Comparison of ENCODE assay signal across 8 mouse cellular contexts in genomic region chr12:27338116-27338515, GRCm38 (mm10). TPM values are rescaled to one million over a fixed set of nuclear protein-coding genes. Genes with fewer than 3 reads are reported as not detected.
A peak's percentile ranks its signal among the peaks of the same experiment; 100 is the strongest.
DNase-seq lines count a peak whose midpoint lies in the region; ATAC-seq lines count a peak whose summit lies in the region.

No protein-coding gene starts in this region.

- H3K4me2 ChIP-seq in neural tube, embryonic 11.5 days (ENCODE audit: low read depth): peak overlapping the region; percentile 46
- H3K4me2 ChIP-seq in limb, embryonic 11.5 days (ENCODE audit: low read depth, severe bottlenecking): peak overlapping the region; percentile 64
- peak overlapping the region; percentile 94 for H3K4me2 ChIP-seq in stomach, embryonic 16.5 days (ENCODE audit: low read depth, low read length)

- peak overlapping the region; percentile 51; the same call in 1 of the 2 replicates for H3K27ac ChIP-seq in neural tube, embryonic 11.5 days (ENCODE audit: low read depth, low read length)
- H3K27ac ChIP-seq in limb, embryonic 11.5 days (replicated peaks; ENCODE audit: low read depth, low read length): no peak overlapping the region
- no peak overlapping the region for H3K27ac ChIP-seq in stomach, embryonic 16.5 days (ENCODE audit: low read length)

- DNase-seq in cerebellum, postnatal 10 days: peak; percentile 32 to 39
- no peak for DNase-seq in cerebellum, adult 9-10 months
- DNase-seq in neural tube, embryonic 11.5 days (ENCODE audit: low spot score): no peak
- no peak for DNase-seq in neural tube, embryonic 10.5 days (ENCODE audit: extremely low spot score, low spot score)
- peak; percentile 38 for DNase-seq in limb, embryonic 11.5 days (ENCODE audit: low spot score)
- no peak for DNase-seq in kidney, adult 8-10 months
- DNase-seq in urinary bladder, adult 2 months (ENCODE audit: low spot score): no peak

- WGBS in neural tube, embryonic 11.5 days: 4% methylated on average over 12 of the region's 12 CpGs
- WGBS in limb, embryonic 11.5 days: 4% methylated on average over 12 of the region's 12 CpGs
- 14% methylated on average over 12 of the region's 12 CpGs for WGBS in stomach, embryonic 16.5 days

- H3K9ac ChIP-seq in neural tube, embryonic 11.5 days (ENCODE audit: low read length): peak overlapping the region; percentile 99
- H3K9ac ChIP-seq in limb, embryonic 11.5 days (ENCODE audit: low read length): peak overlapping the region; percentile 99
- no peak overlapping the region for H3K9ac ChIP-seq in stomach, embryonic 16.5 days (ENCODE audit: low read length)

- H3K36me3 ChIP-seq in neural tube, embryonic 11.5 days (ENCODE audit: control insufficient read depth, insufficient read depth, low read length): peaks cover 2% of the 10 kb centered on the region; the same call in 1 of the 2 replicates
- H3K36me3 ChIP-seq in limb, embryonic 11.5 days (ENCODE audit: control insufficient read depth, insufficient read depth, low read length): peaks cover 2% of the 10 kb centered on the region; the same call in 1 of the 2 replicates
- no peaks in the 10 kb centered on the region for H3K36me3 ChIP-seq in stomach, embryonic 16.5 days (ENCODE audit: control insufficient read depth, insufficient read depth, low read length)

- H3K27me3 ChIP-seq in neural tube, embryonic 11.5 days (ENCODE audit: control insufficient read depth, insufficient read depth, low read length): no peaks in the 10 kb centered on the region
- H3K27me3 ChIP-seq in limb, embryonic 11.5 days (ENCODE audit: control insufficient read depth, insufficient read depth, low read length): no peaks in the 10 kb centered on the region
- H3K27me3 ChIP-seq in stomach, embryonic 16.5 days (ENCODE audit: control insufficient read depth, insufficient read depth, low read length): no peaks in the 10 kb centered on the region

- no peaks in the 10 kb centered on the region for H3K9me3 ChIP-seq in neural tube, embryonic 11.5 days (ENCODE audit: control insufficient read depth, low read length)
- H3K9me3 ChIP-seq in limb, embryonic 11.5 days (ENCODE audit: control insufficient read depth, low read length): no peaks in the 10 kb centered on the region
- H3K9me3 ChIP-seq in stomach, embryonic 16.5 days (replicated peaks; ENCODE audit: control insufficient read depth, low read length): no peaks in the 10 kb centered on the region

- H3K4me3 ChIP-seq in neural tube, embryonic 11.5 days (ENCODE audit: low read depth, low read length): peak overlapping the region; percentile 99
- peak overlapping the region; percentile 96 for H3K4me3 ChIP-seq in limb, embryonic 11.5 days (ENCODE audit: low read depth, low read length)
- H3K4me3 ChIP-seq in stomach, embryonic 16.5 days (replicated peaks; ENCODE audit: low read length): peak overlapping the region; percentile 75

- ATAC-seq in neural tube, embryonic 11.5 days (ENCODE audit: insufficient read depth, low FRiP score, low TSS enrichment): no peak
- no peak for ATAC-seq in limb, embryonic 11.5 days (ENCODE audit: insufficient number of reproducible peaks, low FRiP score, low TSS enrichment, low read depth)
- no peak for ATAC-seq in stomach, embryonic 16.5 days (ENCODE audit: insufficient read depth, low FRiP score)

- H3K4me1 ChIP-seq in neural tube, embryonic 11.5 days (ENCODE audit: control insufficient read depth, insufficient read depth, low read length): peaks cover 6% of the 10 kb centered on the region; the same call in 1 of the 2 replicates
- peaks cover 2% of the 10 kb centered on the region; the same call in 1 of the 2 replicates for H3K4me1 ChIP-seq in limb, embryonic 11.5 days (ENCODE audit: control insufficient read depth, insufficient read depth, low read length)
- no peaks in the 10 kb centered on the region for H3K4me1 ChIP-seq in stomach, embryonic 16.5 days (ENCODE audit: control insufficient read depth, insufficient read depth, low read length)

RNA-seq across cellular contexts. Expression of gene Sox11, which starts 4.3 kb away (rescaled TPM):
- polyA plus RNA-seq in neural tube, embryonic 11.5 days (2014; fragmentation: Nextera tagmentation; extraction: Ambion mirVana): 589 and 601 TPM in 2 replicates
- polyA plus RNA-seq in limb, embryonic 11.5 days (2014; fragmentation: Nextera tagmentation; extraction: Ambion mirVana): 349 and 356 TPM in 2 replicates
- polyA plus RNA-seq in stomach, embryonic 16.5 days (2015; fragmentation: Nextera tagmentation; extraction: Ambion mirVana): 22.2 and 24.3 TPM in 2 replicates
- polyA plus RNA-seq in urinary bladder, adult 2 months (2012; rRNA removed): 0.31 and 0.33 TPM in 2 replicates

Comparison
In these comparisons a context has a peak if more than half of its experiments do, and no peak if none do; other contexts are left out.
1. DNase-seq: peak in cerebellum, postnatal 10 days (2 of 2) and limb, embryonic 11.5 days (single experiment); none in cerebellum, adult 9-10 months (single experiment), neural tube, embryonic 11.5 days (single experiment), neural tube, embryonic 10.5 days (single experiment), kidney, adult 8-10 months (0 of 2) and urinary bladder, adult 2 months (single experiment).
2. RNA of gene Sox11, which starts 4.3 kb away (polyA plus RNA-seq): 589 to 601 TPM in neural tube, embryonic 11.5 days, 349 to 356 TPM in limb, embryonic 11.5 days and 22.2 to 24.3 TPM in stomach, embryonic 16.5 days; 0.31 to 0.33 TPM in urinary bladder, adult 2 months; every median in the first group is over 10 times any median in the second.
3. Peak in every context shown above with its lines, with median percentiles within 50 percentile points of each other: H3K4me2 ChIP-seq and H3K4me3 ChIP-seq.